Mouse (Mus musculus) adrenal gland, postnatal 25 days (tissue): ENCODE measurements around the gene Lrrc58. TPM values are rescaled to one million over a fixed set of nuclear protein-coding genes. Genes with fewer than 3 reads are reported as not detected.

Source experiments
- DNase-seq: peaks from one replicate; pipeline ENCODE4 v3.0.0; 2021; ENCODE audit warnings: mixed read lengths
- total RNA-seq: library from RNA; stranded (reverse); gene quantifications from 2 replicates; pipeline ENCODE4 v1.2.3, GENCODE M21; 2021

The Lrrc58 gene
- total RNA-seq, 1 experiment from 2014 or later: 150 TPM

GRCm38 (mm10) chr16:37869470-37870231 lies 1.5 kb downstream of the Lrrc58 start:
- no peak for DNase-seq

GRCm38 (mm10) chr16:37871112-37871715 lies 3.0 kb downstream of the Lrrc58 start:
- DNase-seq: peak; percentile 56

- DNase-seq: no peak
Observed at GRCm38 (mm10) chr16:37874501-37875235, 6.5 kb downstream of the Lrrc58 start.

- no peak for DNase-seq
Observed at GRCm38 (mm10) chr16:37877406-37877805, 9.2 kb downstream of the Lrrc58 start.

- no peak for DNase-seq
Observed at GRCm38 (mm10) chr16:37878951-37879505, 10.8 kb downstream of the Lrrc58 start.

- DNase-seq: no peak
Observed at GRCm38 (mm10) chr16:37879750-37880419, 11.7 kb downstream of the Lrrc58 start.

- DNase-seq: peak; percentile 31
Observed at GRCm38 (mm10) chr16:37881168-37881567, 13.0 kb downstream of the Lrrc58 start.

GRCm38 (mm10) chr16:37888986-37889385 lies 20.8 kb downstream of the Lrrc58 start:
- DNase-seq: no peak

GRCm38 (mm10) chr16:37892667-37893066 lies 24.5 kb downstream of the Lrrc58 start:
- DNase-seq: no peak

GRCm38 (mm10) chr16:37893381-37893780 lies 25.2 kb downstream of the Lrrc58 start:
- no peak for DNase-seq

GRCm38 (mm10) chr16:37893942-37894341 lies 25.8 kb downstream of the Lrrc58 start:
- no peak for DNase-seq

- no peak for DNase-seq
Observed at GRCm38 (mm10) chr16:37898790-37899189, 30.6 kb downstream of the Lrrc58 start.

GRCm38 (mm10) chr16:37899357-37899756 lies 31.2 kb downstream of the Lrrc58 start:
- no peak for DNase-seq

GRCm38 (mm10) chr16:37901318-37901717 lies 33.1 kb downstream of the Lrrc58 start:
- no peak for DNase-seq

GRCm38 (mm10) chr16:37906456-37906855 lies 38.3 kb downstream of the Lrrc58 start:
- no peak for DNase-seq

- no peak for DNase-seq
Observed at GRCm38 (mm10) chr16:37911086-37911485, 42.9 kb downstream of the Lrrc58 start.

- DNase-seq: peak; percentile 69
Observed at GRCm38 (mm10) chr16:37916138-37916817, 48.1 kb downstream of the Lrrc58 start, which contains the start of gene Gpr156. Gpr156 (plus strand) TSS chr16:37916496.

- no peak for DNase-seq
Observed at GRCm38 (mm10) chr16:37916818-37917201, 48.6 kb downstream of the Lrrc58 start.

- DNase-seq: no peak
Observed at GRCm38 (mm10) chr16:37919000-37919399, 50.8 kb downstream of the Lrrc58 start.

- DNase-seq: no peak
Observed at GRCm38 (mm10) chr16:37920842-37921409, 52.7 kb downstream of the Lrrc58 start.

GRCm38 (mm10) chr16:37926087-37926486 lies 57.9 kb downstream of the Lrrc58 start:
- no peak for DNase-seq
